Mouse (Mus musculus): ENCODE data around the gene Tmem132c.

Tmem132c gene

DNA sequence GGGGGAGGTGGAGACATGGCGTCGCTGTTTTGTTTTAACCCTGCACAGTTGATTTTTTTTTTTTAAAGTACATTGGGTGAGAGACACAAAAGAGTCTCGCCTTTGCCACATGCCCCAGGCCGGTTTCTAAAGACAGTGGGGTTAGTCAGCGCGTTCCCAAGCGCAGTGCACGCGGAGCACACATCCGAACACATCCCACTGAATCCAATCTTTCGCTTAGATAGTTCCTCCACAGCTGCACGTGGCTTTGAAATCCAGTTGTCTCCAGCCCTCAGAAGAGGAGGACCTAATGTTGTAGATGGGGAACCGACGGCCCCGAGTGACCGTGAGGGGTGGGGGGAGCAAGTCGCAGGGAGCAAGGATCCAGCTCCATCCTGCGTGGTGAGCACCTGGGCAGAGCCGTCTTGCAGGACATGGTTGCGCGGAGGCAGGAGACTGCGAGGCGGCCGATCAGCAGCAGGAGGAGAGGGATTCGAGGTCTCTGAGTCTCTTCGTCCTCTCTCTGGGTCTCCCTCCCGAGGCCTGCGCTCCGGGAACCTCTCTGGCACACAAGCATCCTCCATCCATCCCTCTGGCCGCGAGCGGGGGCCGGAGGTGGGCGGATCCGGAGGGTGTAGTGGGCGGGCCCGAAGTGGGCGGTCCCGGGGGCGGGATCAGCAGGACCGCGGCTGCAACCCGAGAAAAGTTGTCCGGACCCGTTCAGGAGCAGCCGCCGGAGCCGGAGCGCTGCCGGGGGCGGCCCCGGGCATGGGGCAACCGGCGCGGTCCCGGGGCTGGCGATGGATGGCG is at the start of gene Tmem132c:
Tmem132c (plus strand) TSS at position 673 of the 789 bp plus-strand sequence.
- DNase-seq (ENCODE audit: low spot score) = peak; percentile 88

DNA sequence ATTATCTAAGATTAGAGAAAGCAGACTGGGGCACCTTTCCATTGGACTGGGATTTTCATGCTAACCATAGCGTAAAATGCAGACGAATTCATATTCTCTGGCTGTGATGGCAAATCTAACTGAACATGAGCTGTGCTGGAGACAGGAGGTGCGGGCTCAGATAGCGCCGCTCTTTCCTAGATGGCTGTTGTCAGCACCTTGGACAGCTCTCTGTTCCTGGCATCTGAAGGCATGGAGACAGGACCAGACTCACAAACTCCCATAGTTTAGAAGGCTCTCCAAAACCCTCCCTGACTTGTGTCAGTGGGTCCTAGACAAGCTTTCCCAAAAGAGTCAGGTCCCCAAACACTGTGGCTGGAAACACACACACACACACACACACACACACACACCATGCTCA is 49.7 kb upstream of the Tmem132c start:
- DNase-seq (ENCODE audit: low spot score) = peak; percentile 80

DNA sequence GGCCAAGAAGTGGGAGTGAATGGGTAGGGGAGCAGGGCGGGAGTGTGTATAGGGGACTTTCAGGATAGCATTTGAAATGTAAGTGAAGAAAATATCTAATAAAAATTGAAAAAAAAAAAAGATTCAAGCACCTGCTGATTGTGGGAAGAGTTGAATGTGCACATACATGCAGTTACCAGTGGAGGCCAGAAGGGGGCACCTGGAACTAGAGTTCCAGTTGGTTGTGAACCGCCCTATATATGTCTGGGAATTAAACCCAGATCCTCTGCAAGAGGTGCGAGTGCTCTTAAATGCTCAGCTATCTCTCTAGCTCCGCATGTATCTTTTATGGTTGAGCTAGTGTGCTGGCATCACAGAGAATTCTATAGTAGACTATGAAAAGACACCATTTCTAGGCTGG is 42.8 kb upstream of the Tmem132c start:
- no peak for DNase-seq (ENCODE audit: low spot score)

DNA sequence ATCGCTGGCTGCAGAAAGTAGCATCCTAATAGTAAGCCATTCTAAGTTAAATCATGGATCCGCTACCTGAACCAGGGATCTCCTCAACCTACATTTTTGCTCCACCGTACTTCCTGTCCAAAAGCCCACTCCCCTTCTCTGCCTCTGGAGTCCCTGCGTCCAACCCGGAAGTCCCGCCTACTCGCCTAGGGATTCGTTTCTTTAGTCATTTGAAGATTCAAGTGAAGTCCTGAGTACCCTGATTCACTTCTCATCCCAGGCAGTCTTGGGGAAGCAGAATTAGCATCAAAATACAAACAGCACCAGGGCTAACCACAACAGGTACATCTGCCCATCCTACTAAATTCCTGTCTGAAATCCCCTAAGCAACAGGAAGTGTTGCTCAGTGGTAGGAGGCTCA is 36.7 kb upstream of the Tmem132c start:
- DNase-seq (ENCODE audit: low spot score) = no peak

DNA sequence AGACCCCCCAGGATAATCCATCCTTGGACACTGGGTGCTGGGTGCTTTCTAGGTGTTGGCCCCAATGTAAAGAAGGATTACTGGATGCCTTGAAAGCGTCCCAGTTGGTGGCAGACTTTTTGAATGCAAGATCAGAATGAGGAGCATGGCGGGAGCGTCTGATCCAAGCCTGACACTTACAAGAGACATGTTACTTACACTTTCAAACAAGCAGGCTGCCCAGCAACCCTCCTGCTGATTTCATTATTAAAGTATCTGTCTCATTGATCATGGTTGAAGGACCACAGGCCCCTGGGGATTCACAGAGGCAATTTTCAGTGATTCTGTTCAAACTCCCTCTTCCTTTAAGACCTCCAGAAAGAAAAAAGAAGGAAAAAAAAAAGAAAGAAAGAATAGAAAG is 25.2 kb upstream of the Tmem132c start:
- DNase-seq (ENCODE audit: low spot score) = no peak

DNA sequence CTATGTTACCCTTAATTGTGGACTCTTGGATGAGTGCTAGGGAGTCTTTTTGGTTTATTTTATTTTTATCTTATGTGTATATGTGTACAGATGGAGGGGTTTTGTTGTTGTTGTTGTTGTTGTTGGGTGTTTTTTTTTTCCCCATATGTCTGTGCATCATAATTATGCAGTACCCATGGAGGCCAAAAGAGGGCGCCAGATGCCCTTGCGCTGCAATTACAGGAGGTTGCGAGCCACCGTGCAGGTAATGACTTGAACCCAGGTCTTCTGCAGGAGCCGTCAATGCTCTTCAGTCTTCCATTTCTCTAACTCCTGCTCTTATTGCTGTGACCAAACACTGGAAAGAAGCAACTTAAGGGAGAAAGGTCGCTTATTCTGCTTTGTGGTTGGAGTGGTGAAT is 23.9 kb upstream of the Tmem132c start:
- no peak for DNase-seq (ENCODE audit: low spot score)

DNA sequence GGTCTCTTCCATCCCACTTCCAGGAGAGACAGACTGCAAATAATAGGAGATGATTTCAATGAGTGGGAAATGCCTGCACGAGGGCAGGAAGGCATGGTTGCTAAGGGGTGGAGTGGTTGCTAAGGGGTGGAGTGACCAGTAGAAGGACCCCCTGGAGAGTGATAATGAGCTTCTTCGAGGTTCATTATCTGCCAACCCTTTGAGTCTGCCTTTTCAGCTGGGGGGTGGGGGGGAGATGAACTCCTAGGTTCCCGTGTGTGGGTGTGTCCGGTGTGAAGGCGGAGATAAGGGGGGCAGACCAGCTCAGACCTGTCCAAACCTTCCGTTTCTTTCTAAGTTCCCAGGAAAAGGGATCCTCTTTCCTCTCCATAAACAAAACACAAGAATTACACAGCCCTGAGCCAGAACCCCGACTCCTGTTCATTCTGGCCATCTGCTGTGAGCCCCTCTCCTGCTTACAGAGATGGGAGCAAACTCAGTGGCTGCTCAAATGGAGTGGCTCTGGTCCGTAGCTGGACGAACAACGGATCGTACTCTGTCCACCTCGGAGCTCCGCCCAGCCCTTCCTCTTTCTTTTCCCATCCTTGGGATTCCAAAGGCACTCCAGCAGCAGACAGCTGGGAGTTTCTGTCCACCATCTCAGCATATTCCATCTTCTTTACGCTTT is 13.5 kb upstream of the Tmem132c start:
- DNase-seq (ENCODE audit: low spot score) = no peak

DNA sequence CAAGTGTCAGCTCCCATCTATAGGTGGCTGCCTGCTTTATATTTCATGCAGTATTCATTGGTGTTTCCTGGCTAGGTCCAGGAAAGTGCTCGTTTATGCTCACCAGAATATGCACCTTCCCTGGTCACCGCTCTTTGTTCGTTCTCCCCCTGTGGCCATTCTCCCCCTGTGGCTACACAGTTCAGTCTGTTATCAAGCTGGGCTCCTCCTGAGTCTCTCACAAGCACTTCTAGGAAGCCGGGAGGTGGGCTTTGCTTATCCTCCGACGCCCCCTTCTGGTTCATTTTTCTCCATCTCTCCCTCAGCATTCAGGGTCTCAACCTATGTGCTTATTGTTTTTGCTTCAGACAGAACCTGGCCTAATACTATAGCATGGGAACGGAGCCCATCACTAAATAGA is 6.9 kb upstream of the Tmem132c start:
- no peak for DNase-seq (ENCODE audit: low spot score)

DNA sequence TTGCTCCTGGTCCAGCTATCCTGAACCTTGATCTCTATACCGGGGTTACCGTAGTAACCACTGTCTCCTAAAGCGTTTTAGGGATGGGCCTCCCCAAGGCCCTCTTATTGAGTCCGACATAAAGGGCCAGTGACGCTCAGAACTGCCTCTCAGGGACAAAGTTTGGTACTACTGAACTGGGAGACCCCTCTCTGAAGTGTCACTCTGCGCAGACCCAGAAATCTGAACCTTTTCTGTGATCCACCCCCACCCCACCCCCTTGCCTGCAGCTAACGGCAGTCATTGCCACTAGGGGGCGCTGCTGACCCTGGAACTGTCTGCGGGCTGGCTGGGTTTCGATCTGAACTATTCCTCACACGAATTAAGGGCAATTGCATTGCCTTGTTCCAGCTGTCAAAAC is 6.4 kb upstream of the Tmem132c start:
- DNase-seq (ENCODE audit: low spot score) = peak; percentile 93

DNA sequence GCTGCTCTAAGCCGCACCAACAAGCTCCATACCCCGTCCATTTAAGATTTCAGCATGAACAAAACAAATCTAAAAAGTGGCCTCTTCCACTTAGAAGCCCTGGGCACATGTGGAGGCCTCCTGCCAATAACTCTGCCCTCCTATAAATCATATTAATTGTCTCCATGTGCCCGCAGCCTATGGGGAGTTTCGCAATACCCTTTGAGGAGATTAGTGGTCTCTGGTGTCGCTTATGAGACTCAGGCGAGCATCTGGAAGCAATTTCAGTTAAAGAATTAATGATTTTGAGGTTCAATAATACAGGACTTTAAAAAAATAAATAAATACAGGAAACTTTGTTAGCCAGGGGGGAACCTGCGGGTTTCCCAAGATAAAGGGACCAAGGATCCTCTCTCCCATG is 1.9 kb upstream of the Tmem132c start:
- no peak for DNase-seq (ENCODE audit: low spot score)

DNA sequence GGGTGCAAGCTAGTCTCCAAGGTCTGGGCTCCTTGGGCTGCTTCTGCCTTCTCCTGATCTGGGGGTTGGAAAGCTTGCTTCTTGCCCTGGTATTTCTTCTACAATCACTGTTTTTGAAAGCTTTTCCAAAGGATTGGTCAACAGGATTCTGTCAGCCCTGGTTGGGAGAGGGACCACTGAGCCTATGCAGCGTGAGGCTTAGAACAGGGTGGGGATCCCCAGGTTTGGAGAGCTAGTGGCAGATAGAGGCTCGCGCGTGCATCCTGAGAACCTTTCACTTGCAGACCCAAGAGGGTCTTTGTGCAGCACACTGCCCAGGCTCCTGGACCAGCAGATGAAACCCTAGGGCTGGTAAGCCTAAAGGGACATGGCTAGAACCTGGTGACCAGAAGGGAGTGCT is 962 bp upstream of the Tmem132c start:
- DNase-seq (ENCODE audit: low spot score) = no peak

DNA sequence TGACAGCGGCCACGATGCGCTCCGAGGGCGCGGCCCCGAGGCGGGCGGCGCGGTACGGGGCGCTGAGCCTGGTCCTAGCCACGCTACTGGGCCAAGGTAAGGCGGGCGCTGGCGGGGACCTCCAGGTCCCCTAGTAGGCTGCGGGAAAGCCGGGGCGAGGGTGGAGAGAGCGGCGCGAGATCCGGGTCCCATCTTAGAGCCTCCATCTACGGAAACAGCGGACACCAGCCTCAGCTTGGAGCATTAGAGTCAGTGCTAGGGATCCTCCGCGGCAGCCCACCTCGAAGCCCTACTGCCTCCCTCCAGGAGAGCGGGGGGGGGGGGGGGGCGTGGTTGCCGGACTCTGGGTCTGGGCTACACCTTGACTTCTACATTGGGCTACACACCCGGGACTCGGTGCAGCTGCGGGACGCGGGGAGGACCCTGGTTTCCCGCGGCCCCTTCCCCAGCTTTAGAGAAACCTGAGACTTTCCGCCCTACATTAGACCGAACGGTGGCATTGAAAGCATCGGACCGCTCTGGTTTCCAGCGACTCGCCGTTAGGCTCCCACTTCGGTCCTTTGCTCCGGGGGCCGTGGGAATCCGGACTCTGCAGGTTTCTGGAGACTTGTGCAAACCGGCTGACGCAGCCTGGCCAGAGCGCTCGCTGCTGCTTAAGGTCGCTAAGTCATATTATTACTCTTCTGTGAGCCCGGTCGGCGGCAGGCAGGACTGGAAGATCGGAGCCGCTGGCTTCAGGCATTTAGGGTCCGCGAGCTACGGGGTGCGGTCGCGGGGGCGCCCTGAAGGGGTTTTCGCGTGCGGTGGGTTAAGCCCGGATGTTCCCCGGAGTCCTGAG is 536 bp downstream of the Tmem132c start:
- peak; percentile 47 for DNase-seq (ENCODE audit: low spot score)

DNA sequence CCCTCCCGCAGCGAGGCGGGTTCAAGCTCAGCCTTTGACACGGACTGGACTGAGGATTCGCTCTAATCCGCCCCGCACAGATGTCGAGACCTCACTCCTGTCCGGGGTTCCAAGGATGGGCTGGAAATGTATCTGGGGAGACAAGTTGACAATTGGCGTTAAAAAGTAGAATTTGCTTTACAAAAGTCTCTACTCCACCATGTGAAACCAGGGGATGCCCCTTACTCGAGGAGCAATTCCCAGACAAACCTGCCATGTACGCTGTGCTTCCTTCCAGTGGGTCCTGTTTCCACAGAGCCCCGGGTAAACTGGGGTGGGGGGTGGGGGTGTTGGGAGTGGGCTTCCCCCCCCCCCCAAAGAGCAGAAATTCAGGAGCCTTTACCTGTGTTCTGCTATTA is 1.2 kb downstream of the Tmem132c start:
- DNase-seq (ENCODE audit: low spot score) = no peak

DNA sequence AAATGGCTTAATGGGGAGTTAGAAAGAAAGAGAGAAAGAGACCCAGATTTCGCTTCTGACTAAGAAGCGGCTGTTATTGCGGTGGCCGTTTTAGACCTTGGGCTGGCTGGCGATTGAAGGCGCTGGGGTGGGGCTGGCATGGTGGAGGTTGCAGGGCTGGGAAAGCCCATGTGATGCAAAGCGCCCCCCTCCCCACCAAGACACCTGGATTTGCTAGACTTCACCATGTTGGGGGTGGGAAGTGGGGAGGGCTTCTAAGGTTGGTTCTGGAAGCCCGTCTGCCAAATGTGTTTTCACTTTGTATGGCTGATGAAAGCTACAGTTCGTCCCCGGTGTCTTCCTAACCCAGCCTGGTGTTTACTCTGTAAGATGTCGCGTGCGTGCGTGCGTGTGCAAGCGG is 1.6 kb downstream of the Tmem132c start:
- DNase-seq (ENCODE audit: low spot score) = no peak

DNA sequence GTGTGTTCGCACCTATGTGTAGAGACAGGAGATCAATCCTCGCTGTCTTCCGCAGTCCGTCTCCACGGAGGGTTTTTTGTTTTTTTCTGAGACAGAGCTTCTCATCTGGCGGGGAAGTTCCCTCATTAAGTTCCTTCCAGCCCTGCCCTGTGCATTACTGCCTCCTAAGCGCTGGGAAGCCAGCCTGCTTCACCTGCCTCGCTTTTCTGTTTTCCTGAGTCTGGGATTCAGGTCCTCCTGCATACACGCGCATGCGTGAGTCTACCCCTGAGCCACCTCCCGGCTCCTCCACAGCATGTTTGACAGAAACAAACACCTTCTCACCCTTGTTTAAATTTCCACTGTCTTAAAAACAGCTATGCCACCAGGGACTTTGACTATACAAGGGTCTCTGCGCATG is 2.0 kb downstream of the Tmem132c start:
- no peak for DNase-seq (ENCODE audit: low spot score)

DNA sequence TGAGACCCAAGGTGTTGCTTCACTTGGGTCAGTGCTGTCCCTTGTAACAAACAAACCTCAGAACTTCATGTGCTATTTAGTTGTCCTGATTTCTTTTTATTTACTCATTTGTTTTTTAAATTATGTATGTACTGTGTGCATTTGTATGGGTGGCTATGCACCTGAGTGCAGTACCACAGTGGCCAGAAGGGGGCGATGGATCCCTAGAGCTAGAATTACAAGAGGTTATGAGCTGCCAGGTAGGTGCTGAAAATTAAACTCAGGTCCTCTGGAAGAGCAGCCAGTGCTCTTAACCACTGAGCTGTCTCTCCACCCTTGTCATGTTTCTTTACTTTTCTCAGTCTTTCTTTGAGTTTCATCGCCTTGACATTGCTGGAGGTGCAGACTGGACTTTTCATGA is 11.7 kb downstream of the Tmem132c start:
- DNase-seq (ENCODE audit: low spot score) = peak; percentile 53

DNA sequence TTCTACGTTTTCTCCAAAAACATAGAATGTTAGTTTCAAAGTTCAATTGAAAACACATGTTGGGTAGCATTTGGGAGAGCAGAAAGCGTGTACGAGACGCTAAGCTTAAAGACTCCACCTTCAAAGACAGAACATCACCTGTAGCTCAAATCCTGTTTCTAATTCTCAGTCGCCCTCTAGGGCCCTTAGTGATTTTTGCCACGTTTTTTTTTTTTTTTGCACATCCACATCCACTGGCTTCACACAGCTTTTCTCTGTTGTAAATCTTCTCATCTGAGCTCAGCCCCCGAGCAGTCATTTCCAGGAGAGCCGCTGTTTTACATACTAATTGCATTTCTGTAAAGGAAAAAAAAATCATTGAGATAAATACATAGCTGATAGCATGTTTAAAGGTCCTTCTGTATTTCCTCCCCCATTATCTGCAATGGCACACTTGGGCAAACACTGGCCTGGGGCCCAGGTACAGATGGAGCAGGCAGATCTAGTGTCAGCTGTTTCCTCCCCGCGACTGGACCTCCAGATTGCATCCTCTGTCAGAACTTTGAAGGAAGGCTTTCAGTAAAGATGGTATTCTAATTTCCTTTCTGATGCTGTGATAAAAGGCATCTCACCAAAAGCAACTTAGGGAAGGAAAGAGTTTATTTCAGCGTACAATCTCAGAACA is 15.5 kb downstream of the Tmem132c start:
- DNase-seq (ENCODE audit: low spot score) = no peak

DNA sequence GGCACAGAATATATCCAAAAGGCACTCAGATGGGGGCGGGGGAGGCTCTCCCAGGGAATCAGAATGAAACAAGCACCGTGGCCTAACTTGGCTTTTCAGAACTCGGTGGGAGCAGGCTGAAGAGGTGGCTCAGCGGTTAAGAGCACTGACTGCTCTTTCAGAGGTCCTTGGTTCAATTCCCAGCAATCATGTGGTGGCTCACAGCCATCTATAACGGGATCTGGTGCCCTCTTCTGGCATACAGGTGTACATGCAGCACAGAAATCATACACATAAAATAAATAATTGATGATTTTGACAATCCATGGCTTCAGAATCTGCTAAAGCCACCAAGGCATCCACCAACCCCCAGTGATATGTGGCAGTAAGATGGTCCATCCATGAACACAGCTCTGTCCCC is 20.5 kb downstream of the Tmem132c start:
- DNase-seq (ENCODE audit: low spot score) = no peak

DNA sequence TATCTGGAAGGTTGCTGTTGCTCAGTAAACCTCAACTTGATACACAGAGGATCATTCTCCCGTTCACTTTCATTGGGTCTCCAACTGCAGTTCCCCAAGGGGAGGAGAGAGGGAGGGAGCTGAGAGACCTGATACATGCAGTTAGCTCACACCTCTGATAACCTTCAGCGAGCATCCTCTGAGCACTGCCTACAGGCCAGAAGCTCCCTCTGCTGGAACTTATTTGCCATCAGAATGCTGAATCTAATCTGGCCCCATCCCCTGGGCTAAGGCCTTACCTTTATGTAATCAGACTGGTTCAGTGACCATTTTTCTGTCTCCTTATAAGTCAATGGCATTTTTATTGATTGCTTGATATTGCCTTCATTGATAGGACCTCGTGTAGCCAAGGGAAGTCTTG is 29.5 kb downstream of the Tmem132c start:
- DNase-seq (ENCODE audit: low spot score) = no peak

DNA sequence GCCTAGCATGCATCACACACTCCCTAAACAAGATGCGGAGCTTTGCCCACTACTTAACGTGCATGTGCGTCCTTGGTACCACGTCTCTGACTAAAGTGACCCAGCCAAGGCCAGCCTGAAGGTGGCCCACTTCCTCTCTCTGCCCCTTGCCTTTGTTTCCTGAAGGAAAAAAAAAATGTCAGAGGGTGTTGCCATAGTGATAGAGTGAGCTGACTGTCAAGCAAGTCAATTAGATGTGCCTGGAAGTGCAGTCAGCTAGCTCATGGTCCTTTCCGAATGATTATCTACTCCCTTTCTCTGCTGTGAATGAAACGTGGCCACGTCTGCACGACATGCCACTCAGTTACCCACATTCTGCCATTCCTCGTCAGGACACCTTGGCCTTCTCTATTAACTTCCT is 37.9 kb downstream of the Tmem132c start:
- DNase-seq (ENCODE audit: low spot score) = no peak

DNA sequence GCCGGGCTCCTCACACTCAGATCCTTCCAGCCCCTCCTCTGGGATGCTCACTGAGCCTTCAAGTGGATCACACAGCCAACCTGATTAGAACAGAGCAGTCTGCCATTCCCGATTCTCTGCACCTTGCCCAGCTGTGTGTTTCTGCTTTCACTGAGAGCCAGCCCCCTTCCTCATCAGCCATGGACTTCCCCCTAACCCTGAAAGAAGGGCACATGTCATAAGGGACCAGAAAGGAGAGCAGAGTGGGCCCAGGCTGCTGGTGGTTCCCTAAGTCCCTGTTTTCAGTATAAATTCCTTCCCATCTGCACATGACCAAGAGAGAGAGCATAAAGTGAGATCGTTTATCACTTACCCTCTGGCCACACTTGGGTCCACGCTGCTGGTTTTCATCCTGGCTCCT is 39.6 kb downstream of the Tmem132c start:
- no peak for DNase-seq (ENCODE audit: low spot score)

DNA sequence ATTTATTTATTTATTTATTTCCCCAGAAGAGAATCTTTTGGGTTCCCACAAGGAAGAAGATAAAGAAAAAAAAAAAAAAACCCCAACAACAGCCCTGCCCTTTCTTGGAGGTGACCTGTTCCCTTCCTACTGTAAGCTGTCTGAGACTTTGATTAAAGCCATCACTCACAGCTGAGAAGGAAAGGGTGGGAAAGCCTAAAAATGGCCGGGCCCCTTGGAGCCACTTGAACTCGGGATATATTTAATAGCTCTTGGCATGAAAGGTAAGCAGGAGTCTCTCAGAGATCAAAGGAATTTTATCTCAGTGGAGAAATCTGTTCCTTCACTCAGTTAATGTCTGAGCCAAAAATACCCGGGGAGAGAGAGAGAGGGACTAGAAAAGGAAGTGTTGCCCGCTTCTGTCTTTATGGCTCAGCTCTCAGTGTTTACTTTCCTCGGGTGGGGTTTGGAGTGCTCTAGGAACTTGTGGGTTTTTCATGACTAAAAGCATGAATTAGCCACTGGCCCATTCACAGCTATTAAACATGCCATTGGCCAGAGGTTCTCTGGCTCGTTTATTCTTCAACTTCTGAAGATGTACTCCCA is 41.0 kb downstream of the Tmem132c start:
- DNase-seq (ENCODE audit: low spot score) = no peak
